Mouse (Mus musculus): Measurements from ENCODE around the gene Gpld1.

The Gpld1 gene

DNA sequence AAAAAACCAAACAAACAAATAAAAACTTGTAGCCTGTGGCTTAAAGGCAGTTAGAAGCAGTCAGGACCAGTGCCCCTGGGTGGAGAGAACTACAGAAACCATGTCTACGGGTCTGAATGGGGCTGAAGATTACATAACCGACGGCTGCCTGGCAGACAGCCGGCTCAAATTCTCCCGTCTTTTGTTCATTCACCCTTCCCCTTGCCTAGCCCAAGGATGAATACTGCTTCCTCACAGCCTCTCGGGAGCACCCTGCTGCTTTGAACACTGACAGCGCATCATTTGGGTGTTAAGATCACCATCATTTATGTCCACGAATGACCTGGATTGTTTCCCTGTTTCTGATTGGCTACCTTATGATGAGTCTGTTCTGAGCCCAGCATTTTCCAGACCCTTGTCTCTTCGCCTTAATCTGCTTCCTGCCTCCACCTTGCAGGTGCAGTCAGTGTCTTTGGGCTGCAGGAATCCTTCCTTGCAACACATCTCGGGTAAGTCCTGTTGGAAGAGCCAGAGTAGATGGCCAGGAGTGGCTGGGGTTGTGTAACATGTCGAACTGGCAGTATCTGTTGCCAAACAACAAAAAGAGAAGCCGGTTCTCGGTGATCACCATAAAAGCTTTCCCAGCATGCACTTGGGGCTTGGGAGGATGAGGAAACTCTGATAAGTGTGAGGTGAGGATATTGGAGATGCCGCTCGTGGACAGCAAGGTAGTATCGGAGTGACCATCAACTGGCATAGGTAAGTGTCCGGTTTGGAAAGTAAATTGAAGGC lies at the start of gene Gpld1:
Gpld1 (plus strand) TSS at position 641 of the 771 bp plus-strand sequence.
- DNase-seq, result no peak

DNA sequence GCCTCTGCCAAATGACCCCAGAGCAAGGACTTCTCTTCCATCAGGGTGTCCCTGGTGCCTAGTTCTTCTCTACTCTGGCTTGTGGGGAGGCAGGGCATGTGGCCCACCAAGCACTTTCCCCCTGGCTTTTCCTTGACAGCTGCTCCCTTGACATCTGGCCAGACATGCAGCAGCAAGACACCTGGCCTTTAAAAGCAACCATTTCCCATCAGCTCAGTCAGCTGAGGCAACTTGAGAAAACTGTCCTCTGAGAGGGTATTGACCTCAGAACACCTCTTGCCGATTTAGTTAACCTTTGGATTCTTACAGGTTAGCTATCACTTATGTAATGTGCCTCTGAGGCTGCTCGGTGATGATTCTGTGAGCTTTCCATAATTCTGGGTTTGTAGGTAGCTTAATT lies 49.1 kb upstream of the Gpld1 start:
- DNase-seq, result peak; percentile 44 to 75

DNA sequence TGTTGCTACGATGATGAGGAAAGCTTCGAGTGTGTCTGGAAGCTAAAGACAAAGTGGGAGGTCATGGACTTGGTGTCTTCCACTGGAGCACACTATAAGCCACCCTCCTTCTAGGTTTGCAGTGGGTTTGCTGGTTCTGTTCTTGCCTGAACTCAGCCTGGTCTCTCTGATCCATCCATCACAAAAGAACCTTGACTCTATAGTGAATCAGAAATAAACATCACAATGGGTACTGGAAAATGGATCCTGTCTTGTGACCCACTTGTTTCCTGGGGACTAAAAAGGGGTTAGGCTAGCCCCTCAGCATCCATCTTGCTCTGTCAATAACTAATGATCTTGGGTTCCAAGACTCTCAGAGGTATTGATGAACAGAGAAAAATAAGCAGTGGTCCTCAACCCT lies 41.0 kb upstream of the Gpld1 start:
- DNase-seq, result peak in 1 of 2 experiments; percentile 5

DNA sequence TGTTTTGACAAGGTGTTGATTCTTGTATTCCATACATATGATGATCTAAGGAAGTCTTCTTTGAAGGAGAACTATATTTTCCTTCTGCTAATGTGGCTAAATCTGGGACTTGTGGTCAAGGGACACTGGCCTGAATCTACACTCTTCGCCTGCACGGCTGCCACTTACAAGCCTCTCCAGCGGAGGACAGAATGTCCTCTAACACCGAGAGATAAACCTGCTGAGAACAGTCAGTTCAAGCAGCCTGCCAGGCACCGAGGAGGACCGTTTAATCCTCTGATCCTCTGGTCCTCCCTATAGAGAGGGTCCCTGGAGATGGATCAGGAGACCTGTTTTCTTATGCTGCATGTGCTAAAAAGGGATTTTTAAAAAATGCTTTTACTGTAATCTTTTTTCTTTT lies 39.5 kb upstream of the Gpld1 start:
- peak in 1 of 2 experiments; percentile 17 for DNase-seq

DNA sequence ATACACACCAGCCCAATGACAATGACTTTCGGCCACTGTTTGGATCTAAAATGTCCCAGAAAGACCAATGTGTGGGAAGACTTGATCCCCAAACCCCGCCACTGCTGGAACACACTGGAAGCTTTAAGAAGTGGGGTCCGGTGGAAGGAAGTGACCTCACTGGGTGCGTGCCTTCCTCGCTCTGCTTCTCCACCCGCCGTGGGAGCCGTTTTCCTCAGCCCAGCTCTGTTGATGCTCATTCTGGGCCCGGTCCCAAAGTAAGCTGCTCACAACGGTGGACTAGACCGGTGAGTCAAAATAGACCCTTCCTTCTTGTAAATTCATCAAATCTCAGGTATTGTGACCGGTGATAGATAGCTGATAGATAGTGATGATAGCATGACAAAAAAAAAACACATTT lies 37.5 kb upstream of the Gpld1 start:
- DNase-seq, result no peak

DNA sequence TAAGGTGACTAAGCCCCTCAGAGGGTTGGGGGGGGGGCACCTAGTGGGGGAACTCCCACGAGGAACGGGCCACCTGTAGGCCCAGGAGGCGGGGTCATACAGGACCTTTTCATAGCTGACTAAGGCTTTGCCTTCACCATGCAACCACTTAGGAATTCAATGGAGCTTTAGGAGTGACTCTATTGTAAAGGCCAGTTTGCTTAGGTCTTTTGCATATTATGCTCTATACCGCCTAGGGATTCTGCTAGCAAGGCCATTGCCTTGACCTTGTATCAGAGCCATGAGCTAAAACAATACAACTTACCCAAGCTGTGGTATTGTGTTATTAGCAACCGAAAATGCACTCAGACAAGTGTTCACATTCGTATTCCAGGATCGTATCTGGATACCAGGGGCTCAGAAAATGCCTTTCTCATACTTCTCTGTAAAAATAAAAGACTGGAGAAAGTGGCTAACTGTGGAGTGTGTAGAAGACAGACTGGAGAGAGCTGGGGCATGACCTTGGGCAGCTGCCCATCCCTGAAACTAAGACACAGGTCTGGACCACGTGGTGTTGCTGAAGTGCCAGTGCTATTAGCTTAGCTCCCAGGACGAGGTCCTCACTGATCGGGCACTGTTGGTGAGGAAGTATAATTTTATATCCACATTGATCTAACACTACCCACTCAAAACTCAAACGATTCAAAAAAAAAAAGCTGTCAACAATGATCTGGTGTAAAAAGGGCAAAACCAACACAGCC lies 36.0 kb upstream of the Gpld1 start:
- DNase-seq, result peak; percentile 77 to 90

DNA sequence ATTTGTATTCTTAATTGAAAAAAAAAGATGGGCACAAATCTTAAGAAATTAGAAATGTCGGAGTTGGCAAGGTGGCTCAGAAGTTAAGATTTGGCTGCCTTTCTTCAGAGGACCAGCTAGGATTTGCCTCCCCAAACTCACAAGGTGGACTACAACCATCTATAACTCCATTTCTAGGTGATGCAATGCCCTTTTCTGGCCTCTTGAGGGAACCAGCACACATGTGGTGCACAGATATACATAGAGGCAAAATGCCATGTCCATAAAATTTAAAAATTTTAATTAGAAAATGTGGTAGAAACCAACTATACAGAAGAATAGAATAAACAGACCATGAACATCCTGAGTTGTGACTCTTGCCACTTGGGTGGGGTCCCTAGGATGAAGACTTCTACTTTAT lies 33.8 kb upstream of the Gpld1 start:
- DNase-seq, result no peak

DNA sequence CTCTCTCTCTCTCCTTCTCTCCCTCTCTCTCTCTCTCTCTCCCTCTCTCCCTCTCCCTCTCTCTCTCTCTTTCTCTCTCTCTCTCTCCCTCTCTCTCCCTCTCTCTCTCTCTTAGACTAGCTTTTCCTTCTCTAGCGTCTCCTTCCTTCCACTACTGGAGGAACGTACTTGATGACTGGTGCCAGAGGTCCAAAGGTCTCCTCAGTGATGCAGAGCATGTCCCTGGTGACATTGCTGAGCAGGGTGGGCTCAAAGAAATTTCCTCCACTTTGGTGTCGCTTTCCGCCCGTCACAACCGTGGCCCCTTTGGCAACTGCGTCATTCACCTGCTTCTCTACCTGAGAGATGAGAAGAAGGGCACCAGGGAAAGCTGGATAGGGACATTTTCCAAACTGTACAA lies 29.4 kb upstream of the Gpld1 start:
- peak; percentile 39 to 65 for DNase-seq

DNA sequence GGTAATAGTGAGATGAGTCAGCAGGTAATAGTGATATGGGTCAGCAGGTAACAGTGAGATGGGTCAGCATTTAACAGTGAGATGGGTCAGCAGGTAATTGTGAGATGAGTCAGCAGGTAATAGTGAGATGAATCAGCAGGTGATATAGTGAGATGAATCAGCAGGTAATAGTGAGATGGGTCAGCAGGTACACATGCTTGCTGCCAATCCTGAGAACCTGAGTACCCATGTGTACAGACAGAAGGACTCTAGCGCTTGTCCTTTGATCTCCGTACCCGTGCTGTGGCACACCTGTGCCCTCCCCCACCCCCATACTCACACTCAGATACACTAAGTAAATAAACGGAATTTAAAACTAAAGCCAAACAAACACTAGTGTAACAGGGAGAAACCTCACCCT lies 28.0 kb upstream of the Gpld1 start:
- DNase-seq, result no peak

DNA sequence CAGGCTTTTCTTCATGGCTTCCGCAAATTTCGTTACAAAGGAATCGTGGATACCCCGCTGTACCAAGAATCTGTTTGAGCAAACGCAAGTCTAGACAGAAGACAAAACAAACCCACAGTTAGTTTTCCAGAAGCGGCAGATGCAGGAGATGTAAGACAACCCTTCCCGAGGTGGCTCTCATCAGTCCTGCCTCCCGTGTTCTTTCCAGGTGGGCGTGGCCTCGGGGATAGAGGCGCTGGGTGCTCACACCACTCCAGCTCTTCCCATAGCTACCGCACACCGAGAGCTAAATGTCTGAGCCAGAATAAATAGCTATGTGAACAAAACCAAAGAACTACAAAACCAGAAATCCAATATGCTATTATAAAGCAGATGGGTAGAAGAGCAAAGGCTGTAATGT lies 27.1 kb upstream of the Gpld1 start:
- DNase-seq, result no peak

DNA sequence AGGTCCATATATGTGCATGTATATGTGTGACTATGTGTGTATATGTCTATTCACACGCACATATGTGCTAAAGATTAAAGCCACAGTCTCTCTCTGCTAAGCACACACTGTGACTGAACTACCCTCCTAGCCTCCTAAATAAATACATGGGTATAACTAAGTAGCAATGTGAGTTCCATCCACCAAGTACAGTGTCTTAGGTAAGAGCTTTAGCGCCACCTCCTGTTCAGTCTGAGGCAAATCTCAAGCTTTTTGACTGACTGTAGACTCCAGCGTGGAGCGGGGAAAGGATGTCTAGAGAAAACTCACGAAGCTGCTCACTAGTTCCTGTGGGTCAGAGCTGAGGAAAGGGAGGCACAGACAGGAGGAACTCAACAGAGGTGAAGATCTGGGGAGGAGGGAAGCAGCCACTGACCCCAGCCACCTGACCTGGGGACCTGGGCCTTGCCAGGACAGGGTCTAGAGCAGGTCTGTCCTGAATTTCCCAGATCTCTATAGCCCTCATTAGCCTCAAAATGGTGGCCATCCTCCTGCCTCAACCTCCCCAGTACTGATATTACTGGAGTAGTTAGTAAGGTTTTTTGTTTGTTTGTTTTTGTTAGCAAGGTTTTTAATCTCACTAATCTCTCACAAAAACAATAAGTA lies 22.5 kb upstream of the Gpld1 start:
- DNase-seq, result peak; percentile 64 to 66

DNA sequence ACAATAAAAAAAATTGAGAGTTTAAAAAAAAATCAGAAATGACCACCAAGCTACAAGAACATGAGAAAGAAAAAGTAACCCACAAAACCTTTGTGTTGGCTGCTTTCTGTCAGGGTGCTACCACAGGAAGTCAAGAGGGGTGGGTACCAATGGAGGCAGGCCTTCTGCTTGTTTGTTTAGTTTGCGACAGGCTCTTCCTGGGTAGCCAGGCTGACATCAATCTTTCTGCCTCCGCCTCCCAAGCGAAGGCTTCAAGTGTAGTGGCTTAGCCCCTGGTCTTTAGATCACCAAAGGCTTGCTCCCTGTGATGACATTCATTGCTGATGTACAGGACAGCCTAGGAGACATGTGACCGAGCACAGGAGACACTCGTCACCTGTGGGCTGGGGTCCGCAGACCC lies 21.7 kb upstream of the Gpld1 start:
- peak in 1 of 2 experiments; percentile 31 for DNase-seq

DNA sequence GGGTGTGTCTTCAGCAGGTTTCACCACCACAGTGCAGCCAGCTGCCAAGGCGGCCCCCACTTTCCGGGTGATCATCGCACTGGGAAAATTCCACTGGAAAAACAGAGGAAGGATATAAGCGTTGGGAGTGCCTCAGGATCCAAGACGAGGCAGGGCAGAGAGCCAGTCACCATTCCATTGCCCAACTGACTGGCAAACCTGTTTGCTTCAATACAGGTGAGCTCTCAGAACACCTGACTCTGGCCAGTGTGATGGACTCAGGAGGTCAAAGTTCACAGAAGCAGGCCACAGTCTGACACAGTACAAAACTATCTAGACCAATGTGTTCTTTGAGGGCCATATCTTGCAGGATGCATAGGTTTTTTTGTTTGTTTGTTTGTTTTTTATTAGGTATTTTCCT lies 19.0 kb upstream of the Gpld1 start:
- peak in 1 of 2 experiments; percentile 37 for DNase-seq

DNA sequence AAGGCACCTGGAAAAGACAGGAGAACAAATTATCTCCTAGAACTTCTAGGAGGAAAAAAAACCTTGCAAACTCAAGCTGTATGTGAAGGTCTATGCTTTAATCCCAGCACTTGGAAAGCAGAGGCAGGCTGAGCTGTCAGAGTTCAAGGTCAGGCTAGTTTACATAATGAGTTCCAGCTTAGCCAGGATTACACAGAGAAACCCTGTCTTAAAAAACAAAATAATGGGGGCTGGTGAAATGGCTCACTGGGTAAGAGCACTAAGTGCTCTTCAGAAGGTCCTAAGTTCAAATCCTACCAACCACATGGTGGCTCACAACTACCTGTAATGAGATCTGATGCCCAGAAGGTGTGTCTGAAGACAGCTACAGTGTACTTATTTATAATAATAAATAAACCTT lies 12.4 kb upstream of the Gpld1 start:
- no peak for DNase-seq

DNA sequence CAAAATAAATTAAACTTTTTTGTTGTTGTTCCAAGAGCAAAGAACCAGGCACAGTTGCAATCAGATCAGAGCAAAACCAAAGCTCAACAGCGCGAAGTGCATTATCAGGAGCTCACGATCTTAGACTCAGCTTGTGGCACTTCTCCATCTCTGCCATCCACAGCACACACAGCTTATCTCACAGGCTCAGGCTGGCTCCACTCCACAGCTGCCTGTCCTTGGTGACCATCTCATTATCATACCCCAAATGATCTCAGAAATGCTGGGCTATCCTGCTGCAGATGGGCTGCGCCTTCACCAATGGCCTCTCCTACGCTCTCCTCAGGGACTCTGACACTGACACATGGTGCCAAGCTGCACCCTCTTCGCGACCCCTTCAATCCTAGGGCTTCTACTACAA lies 9.8 kb upstream of the Gpld1 start:
- no peak for DNase-seq

DNA sequence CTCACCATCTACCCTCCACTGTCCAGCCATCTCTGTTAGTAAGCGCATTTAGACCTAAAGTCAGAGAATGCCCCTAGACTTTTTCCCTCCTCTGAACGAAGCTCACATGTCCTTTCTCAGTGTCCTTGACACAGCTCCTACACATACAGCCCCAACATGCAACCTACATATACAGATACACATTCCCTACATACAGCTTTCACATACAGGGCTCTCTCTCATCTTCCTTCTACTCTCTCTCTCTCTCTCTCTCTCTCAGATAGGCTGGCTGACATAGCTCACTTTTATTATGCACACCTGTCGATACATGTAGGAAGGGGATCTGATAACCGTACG lies 6.2 kb upstream of the Gpld1 start:
- DNase-seq, result no peak

DNA sequence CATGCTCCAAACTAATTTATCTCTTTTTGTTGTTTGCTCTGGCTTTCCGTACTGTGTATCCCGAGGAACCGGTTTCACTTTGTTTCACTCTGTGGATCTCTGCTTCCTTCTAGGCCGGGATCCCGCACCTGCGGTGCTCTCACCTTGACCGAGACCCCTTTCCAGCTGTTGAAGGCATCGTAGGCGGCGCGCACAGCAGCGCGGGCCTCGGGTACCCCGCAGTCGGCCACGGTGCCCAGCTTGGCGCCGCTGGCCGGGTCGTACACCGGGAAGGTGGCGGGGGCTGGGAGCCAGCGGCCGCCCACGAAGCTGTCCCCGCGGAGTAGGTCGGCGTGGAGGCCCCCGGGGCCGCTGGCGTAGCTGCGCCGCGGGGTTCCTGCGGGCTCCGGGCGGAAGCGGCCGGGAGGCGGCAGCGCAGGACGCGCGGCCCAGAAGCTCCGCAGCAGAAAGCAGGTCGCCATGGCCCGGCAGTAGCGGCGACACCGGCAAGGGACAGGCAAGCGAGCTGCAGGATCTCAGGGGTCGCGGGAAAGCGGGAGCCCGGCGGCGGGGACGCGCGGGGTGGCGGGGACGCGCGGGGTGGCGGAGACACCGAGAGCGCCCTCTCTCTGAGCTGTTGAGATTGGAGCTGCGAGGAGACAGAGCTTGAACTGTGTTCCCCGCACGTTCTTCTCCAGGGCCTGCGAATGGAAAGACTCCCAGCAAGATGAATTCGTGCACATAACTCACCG lies 5.7 kb upstream of the Gpld1 start, which contains the start of gene Aldh5a1:
Aldh5a1 (minus strand) TSS at position 554 of the 731 bp plus-strand sequence.
- peak; percentile 82 to 86 for DNase-seq

DNA sequence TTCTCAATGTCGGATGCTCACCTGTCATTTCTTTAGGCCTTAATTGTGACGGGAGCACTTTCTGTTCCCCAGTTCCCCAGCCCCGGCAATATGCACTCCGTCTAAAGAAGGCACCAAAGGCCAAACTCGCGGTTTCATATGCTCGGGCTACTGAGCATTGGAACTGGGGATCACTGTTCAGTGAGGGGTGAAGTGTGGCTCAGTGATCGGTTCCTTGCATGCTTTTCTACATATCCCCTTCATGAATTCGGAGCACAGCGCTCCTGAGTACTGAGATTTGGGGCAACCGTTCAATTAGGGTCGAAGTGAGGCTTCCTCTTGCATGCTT lies 5.1 kb upstream of the Gpld1 start:
- no peak for DNase-seq

DNA sequence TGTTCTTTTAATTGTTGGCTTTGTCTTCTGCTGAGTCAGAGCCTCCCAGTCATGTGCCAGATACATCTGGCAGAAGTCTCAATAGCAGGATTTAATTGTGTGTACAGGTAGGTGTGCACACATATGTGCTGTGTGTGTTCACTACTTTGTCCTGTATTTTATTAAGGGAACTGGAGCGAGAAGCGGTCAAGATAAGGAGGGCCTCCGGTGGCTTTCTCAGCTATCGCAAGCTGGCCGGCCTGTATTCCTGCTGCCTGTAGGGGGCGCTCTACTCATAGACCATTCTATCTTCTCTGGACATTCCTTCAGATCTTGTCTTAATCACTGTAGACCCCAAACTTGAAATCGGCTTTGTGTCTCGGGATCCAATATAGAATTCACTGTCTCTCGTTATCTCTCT lies 4.3 kb upstream of the Gpld1 start:
- peak; percentile 83 to 91 for DNase-seq

DNA sequence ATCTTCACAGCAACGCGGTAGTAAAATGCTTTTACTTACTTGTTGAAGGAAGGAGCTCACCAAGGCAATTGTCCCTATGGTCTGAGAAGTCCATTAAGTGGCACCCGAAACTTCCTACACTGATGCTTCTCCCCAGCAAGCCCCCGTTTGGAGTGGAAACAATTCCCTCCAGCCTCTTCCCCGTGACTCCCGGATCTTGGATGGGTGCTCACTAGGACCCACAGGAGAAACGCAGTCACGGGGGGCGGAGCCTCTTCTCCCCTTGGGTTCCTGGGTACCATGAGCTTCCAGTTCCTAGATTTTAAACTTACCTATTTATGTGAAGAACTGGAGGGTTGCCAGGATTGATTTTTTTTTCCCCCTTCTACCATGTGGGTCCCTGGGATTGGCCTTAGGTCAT lies 3.5 kb upstream of the Gpld1 start:
- no peak for DNase-seq

DNA sequence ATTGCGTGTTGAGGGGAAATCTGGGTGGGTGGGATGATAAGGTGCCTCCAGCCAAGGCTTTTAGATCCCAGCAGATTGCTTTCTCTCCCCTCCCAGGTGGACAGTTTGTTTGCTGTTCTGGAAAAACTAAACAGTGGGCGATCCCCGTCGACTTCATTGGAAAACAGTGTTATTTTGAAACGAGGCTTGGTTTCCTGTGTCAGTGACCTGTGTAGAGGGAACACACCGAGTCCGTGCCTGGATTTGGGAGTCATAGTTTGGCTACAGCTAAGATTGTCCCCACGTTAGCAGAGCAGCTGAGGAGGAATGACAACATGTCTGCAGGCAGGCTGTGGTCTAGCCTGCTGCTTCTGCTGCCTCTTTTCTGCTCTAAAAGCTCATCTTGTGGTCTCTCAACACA lies 351 bp downstream of the Gpld1 start:
- no peak for DNase-seq

DNA sequence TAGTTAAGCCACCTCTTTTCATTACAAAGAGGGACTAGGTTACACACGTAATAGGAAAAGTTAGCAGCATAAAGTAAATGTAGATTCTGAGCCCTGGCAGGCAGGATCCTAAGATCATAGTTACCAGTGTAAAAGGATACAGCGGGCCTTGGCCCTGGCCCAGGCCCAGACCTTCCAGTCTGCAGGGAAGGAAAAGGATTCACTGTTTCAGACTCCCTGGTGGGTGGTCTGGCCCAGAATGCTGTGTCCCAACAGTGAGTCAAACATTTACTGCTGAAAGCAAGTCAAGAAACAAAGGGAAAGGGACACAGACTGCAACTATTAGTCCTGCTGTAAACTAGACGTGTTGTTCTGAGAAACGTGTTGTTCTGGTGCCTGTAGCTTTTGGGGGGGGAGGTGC lies 2.6 kb downstream of the Gpld1 start:
- DNase-seq, result no peak

DNA sequence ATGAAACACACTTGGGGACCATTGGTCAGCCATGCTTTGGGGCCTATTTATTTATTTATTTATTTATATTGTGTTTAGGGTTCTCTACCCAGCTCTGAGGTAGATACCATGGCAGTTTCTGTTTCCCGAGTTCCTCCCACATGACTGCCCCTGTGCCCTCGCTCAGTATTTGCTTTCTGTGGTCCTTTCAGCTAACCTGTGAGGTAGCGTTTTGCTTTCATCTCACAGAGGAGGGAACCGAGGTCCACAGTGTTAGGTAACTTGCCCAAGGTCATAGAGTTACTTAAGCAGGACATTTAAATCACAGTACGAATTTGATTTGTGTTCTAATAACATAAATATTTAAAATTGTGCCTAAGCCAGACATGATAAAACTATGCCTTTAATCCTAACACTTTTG lies 4.2 kb downstream of the Gpld1 start:
- DNase-seq, result no peak
